Mouse (Mus musculus) spleen, adult 2 months (tissue): ENCODE results near the gene Zbtb9. TPM values are rescaled to one million over a fixed set of nuclear protein-coding genes. Genes with fewer than 3 reads are reported as not detected.

Experiments used
- DNase-seq, 2 experiments: peaks; one replicate each; pipeline versions ENCODE4 v3.0.0 to v3.0.0-alpha.2; 2012 to 2021; ENCODE audit warnings: low spot score in 2 of 2, low read depth in 1 of 2
- H3K27ac ChIP-seq: fragments of 200-500 bp; 2 replicates; pipeline ENCODE4 v1.5.1; 2012; ENCODE audit warnings: low read length, inconsistent platforms; ENCODE audit not compliant: insufficient read depth
- H3K27me3 ChIP-seq: fragments of 200-500 bp; 2 replicates; pipeline ENCODE4 v1.6.1; 2012; ENCODE audit warnings: mild to moderate bottlenecking, moderate library complexity, low read length, inconsistent platforms; ENCODE audit not compliant: control insufficient read depth, insufficient read depth
- H3K36me3 ChIP-seq: fragments of 200-500 bp; 2 replicates; pipeline ENCODE4 v1.6.1; 2012; ENCODE audit warnings: mild to moderate bottlenecking, low read length, inconsistent platforms; ENCODE audit not compliant: control insufficient read depth, insufficient read depth
- H3K4me1 ChIP-seq: fragments of 200-500 bp; 2 replicates; pipeline ENCODE4 v1.6.1; 2011; ENCODE audit warnings: inconsistent platforms; ENCODE audit not compliant: control insufficient read depth, insufficient read depth, insufficient read length
- H3K4me3 ChIP-seq: fragments of 200-500 bp; 2 replicates; pipeline ENCODE4 v1.5.1; 2011; ENCODE audit warnings: mild to moderate bottlenecking, inconsistent platforms; ENCODE audit not compliant: insufficient read depth, insufficient read length; ENCODE audit errors: extremely low read depth
- CTCF ChIP-seq: fragments of 200-500 bp; IDR thresholded peaks from 2 replicates; pipeline ENCODE4 v1.5.1; 2011; ENCODE audit warnings: mild to moderate bottlenecking, inconsistent platforms; ENCODE audit not compliant: insufficient read depth, insufficient read length, insufficient replicate concordance; ENCODE audit errors: extremely low read depth
- POLR2A ChIP-seq: fragments of 200-500 bp; IDR thresholded peaks from 2 replicates; pipeline ENCODE4 v1.6.1; 2011; ENCODE audit warnings: low read depth, low read length, inconsistent platforms
- WGBS: fragments of 180-500 bp; shearing (Covaris S2); methylation state at CpG from one replicate; pipeline ENCODE4 v1.1.7; 2018; 5-methylcytosine and 5-hydroxymethylcytosine counted together
- polyA plus RNA-seq: library from polyadenylated mRNA; depleted of rRNA; stranded (reverse); fragments of >200 nt; gene quantifications from 2 replicates; pipeline ENCODE4 v1.2.3, GENCODE M21; 2012

Gene Zbtb9
- polyA plus RNA-seq, 1 experiment: 13.7 TPM

- peaks cover 2% of the 10 kb centered on the region for H3K27me3 ChIP-seq
- 63% methylated on average over 16 of the region's 16 CpGs for WGBS
- TF ChIP-seq CTCF: no peak
- DNase-seq: no peak
- H3K36me3 ChIP-seq: no peaks in the 10 kb centered on the region
- H3K4me1 ChIP-seq: peaks cover 18% of the 10 kb centered on the region; the same call in 1 of the 2 replicates
- no peak overlapping the region for H3K27ac ChIP-seq
- H3K4me3 ChIP-seq: no peak overlapping the region
Measured at GRCm38 (mm10) chr17:26953726-26954125, 19.2 kb upstream of the Zbtb9 start.

GRCm38 (mm10) chr17:26956309-26956708 is 16.7 kb upstream of the Zbtb9 start:
- H3K4me3 ChIP-seq: no peak overlapping the region
- no peaks in the 10 kb centered on the region; the same call in 1 of the 2 replicates for H3K27me3 ChIP-seq
- DNase-seq: no peak
- peaks cover 12% of the 10 kb centered on the region; the same call in 1 of the 2 replicates for H3K4me1 ChIP-seq
- TF ChIP-seq POLR2A (no peak), CTCF (no peak)
- H3K36me3 ChIP-seq: no peaks in the 10 kb centered on the region
- no peak overlapping the region for H3K27ac ChIP-seq
- 88% methylated on average over 5 of the region's 5 CpGs for WGBS

GRCm38 (mm10) chr17:26956895-26957294 is 16.1 kb upstream of the Zbtb9 start:
- 74% methylated on average over 18 of the region's 18 CpGs for WGBS
- DNase-seq: no peak
- Histone ChIP-seq H3K36me3 (no peaks in the 10 kb centered on the region), H3K4me1 (peaks cover 8% of the 10 kb centered on the region; the same call in 1 of the 2 replicates), H3K4me3 (no peak overlapping the region), H3K27ac (no peak overlapping the region), H3K27me3 (no peaks in the 10 kb centered on the region; the same call in 1 of the 2 replicates)
- TF ChIP-seq CTCF: no peak
- TF ChIP-seq POLR2A: no peak

GRCm38 (mm10) chr17:26957872-26958271 is 15.1 kb upstream of the Zbtb9 start:
- no peaks in the 10 kb centered on the region for H3K4me1 ChIP-seq
- no peak overlapping the region for H3K27ac ChIP-seq
- 90% methylated on average over 5 of the region's 5 CpGs for WGBS
- no peak overlapping the region for H3K4me3 ChIP-seq
- no peak for DNase-seq
- TF ChIP-seq CTCF: no peak
- no peak for TF ChIP-seq POLR2A
- no peaks in the 10 kb centered on the region for H3K36me3 ChIP-seq
- H3K27me3 ChIP-seq: no peaks in the 10 kb centered on the region

GRCm38 (mm10) chr17:26958880-26959279 is 14.1 kb upstream of the Zbtb9 start:
- 84% methylated on average over 5 of the region's 5 CpGs for WGBS
- no peaks in the 10 kb centered on the region for H3K4me1 ChIP-seq
- no peak overlapping the region for H3K27ac ChIP-seq
- TF ChIP-seq CTCF (no peak), POLR2A (no peak)
- no peaks in the 10 kb centered on the region for H3K36me3 ChIP-seq
- no peak for DNase-seq
- H3K4me3 ChIP-seq: no peak overlapping the region
- H3K27me3 ChIP-seq: no peaks in the 10 kb centered on the region

GRCm38 (mm10) chr17:26959815-26960214 is 13.2 kb upstream of the Zbtb9 start:
- TF ChIP-seq POLR2A: no peak
- TF ChIP-seq CTCF: no peak
- no peak overlapping the region for H3K4me3 ChIP-seq
- WGBS: 98% methylated on average over 4 of the region's 4 CpGs
- no peak overlapping the region for H3K27ac ChIP-seq
- DNase-seq: no peak
- H3K36me3 ChIP-seq: no peaks in the 10 kb centered on the region
- no peaks in the 10 kb centered on the region for H3K27me3 ChIP-seq
- H3K4me1 ChIP-seq: no peaks in the 10 kb centered on the region

GRCm38 (mm10) chr17:26961572-26962240 is 11.3 kb upstream of the Zbtb9 start:
- no peak for DNase-seq
- no peak for TF ChIP-seq CTCF
- TF ChIP-seq POLR2A: no peak
- Histone ChIP-seq H3K27me3 (no peaks in the 10 kb centered on the region), H3K4me1 (no peaks in the 10 kb centered on the region), H3K27ac (no peak overlapping the region), H3K36me3 (no peaks in the 10 kb centered on the region), H3K4me3 (no peak overlapping the region)
- 79% methylated on average over 21 of the region's 21 CpGs for WGBS
